Mouse (Mus musculus) erythroid progenitor cell, adult 5-6 weeks (primary cell): Measurements from ENCODE around the gene Fcer1g. TPM values are rescaled to one million over a fixed set of nuclear protein-coding genes. Genes with fewer than 3 reads are reported as not detected.

Source experiments
- ATAC-seq: replicated peaks from 2 replicates; pipeline ENCODE4 v1.8.0; 2016; ENCODE audit warnings: moderate number of reproducible peaks, mild to moderate bottlenecking, moderate TSS enrichment, inconsistent platforms; ENCODE audit not compliant: poor library complexity, low FRiP score, severe bottlenecking
- total RNA-seq, 2 experiments: library from RNA; stranded (forward) in 1 of 2; stranded (reverse) in 1 of 2; fragments of 150-400 nt in 1 of 2; fragments of 186-747, 209-891 nt in 1 of 2; gene quantifications; 2 replicates each; pipeline versions ENCODE4 v1.2.3 to v1.2.4; 2015 to 2017; ENCODE audit warnings: low replicate concordance in 2 of 2

The Fcer1g gene
- total RNA-seq, 2 experiments from 2014 or later, result 114 to 214 TPM

DNA sequence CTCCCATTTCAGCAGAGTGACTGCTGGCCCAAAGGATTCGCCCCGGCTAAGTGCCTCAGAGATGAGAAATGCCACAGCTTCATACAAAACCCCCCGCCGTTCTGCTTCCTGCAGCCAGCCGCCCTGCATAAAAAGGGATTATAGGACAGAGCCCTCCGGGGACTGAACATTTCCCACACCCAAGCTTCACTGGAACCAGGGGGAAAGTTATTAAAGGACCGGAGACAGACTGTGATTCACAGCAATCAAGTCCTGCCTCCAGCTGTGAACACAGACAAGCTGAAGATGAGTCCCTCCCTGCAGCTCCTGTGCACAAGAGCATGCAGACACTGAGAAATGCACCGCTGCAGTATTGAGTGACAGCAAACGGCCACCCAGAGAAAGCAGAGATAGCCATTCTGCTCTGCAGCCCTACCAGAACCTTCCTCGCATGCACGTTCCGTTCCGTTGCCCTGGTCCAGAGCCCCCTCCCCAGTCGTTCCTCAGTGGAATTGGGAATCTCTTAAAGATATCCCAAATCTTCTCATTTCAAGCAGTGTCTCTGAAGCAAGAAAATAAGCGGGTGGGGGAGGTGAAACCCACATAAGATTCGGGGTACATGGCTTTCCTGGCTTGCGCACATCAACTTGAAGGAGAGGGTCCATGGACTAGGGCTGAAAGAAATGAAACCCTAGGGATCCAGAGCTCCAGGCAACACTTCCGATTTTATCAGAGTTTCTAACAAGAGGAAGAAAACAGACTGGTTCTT is 40.9 kb downstream of the Fcer1g start:
- no peak for ATAC-seq

DNA sequence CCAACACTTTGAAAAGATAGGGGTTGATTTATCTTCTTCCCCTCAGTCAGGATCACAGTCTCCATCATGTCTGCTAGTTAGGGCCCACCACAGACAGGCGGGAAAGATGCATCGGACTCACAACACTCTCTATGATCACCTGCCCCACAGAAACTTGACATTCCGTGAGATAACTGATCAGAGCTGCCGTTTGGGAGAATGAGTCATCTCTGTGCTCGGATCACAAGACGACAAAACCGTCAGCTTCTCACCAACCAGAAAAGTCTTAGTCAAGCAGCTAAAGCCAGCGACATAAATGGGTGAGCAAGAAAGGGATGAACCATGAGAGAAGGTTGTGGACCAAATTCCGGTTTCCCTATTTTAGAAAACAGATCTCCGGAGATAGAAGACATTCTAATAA is 41.9 kb downstream of the Fcer1g start:
- ATAC-seq, result no peak

DNA sequence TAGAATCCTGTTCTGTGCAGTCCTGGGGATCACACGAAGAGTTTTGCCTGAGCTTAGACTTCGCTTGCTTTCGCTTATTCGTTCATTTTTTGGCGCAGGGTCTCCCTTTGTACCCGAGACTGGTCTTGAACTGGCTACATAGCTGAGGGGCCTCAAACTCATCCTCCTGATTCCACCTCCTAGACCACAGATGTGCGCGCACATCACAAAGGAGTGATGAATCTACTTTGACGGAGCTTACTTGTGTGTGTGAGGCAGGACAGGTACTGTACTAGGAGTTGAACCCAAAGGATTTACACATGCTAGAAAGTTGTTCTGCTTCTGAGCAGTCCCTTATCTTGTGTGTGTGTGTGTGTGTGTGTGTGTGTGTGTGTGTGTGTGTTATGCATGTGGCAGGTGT is 43.3 kb downstream of the Fcer1g start:
- ATAC-seq, result no peak

DNA sequence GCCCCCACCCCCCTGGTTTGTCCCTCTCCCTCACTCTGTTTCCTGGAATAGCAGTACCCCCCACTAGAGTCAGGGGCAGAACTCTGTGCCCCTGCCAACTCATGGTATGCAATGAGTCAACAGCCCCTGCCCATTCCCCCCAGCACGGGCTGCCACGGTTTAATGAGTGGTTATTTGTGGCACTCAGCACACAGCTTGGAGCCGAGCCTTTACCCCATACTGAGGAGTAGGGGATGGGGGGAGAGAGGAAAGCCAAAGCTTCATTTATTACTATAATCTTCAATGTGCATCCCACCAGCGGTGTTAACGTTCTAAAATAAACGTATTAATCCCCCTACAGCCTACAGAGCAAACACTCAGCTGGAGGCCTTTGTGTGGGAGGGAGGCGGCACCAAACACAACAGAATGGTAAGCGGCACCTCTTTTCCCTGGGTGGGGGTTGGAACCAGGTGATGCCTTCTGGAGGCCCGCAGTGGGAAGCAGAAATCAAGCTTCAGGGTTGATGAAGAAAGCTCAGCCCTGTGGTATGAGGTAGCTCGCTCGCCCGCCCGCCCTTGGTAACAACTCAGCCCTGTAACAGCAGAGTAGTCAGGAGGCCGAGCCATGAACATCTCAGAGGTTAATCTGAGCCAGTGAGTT is 44.6 kb downstream of the Fcer1g start:
- ATAC-seq, result no peak

DNA sequence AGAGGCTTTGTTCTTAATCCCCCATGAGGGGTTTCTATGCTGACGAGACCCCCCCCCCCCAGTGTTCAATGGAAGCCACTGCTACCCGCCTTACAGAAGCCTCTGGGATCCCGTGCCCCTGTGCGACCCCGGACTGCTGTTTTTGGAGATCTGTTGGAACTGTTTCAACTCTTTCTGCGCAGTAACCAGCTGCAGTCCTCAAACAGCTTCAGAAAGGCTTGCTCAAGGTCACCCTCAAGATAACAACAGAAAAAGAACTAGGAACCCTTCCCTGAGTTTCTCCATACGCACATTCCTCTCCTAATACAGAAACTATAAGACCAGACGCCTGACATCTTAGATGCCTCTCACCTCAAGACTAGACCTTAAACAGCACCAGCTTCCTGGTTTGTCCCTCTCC is 45.1 kb downstream of the Fcer1g start:
- no peak for ATAC-seq

DNA sequence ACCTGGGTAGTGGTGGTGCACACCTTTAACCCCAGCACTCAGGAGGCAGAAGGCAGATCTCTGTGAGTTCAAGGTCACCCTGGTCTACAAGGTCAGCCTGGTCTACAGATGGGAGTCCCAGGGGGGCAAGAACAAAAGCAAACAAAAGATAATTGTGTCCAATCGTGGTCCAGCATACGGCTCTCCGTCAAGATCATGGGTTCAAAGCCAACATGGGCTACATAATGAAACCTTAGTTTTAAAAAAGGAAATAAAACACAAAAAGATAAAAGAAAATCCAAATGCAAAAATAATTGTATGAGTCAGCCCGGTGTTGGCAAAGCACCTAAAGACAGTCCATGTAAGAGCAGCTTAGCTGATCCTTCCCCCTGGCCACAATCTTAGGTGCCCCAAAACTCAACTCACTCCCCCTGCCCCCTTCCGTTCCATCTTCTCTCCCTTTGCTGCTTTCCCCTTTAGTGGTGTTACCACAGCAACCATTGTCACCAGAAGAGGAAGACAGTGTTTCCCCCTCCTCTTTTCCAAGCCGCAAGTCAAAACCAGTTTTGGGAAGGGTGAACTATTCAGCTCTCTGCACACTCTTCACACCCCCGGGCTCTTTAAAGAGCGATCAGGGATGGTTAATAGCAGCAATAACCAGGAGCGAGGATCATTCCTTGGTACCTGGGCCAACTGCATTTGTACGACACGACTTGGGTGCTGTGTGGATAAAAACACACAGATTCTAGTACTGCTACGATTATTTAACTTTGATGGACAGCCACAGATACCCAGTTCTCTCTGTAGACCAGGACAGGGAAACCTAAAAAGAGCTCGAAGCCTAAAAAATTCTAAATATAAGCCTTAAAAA is 46.1 kb downstream of the Fcer1g start:
- ATAC-seq, result no peak

DNA sequence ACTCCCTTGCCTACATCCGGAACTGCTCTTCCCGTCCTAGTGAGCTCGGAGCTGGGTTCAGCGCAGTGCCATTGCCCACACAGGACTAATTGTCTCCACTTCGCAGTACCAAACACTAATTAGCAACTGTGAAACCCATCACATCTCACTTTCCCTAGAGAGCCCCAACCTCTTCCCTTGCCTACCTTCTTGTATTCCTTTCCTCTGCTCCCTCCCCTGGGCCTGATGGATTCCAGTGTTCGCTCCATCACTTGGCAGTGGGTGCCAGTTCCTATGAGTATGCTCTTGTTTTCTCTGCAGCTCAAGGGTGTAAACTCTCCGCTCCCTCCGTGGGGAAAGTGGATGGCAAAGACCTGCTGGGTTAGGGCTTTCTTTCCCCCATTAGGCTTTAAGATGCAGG is 48.5 kb downstream of the Fcer1g start:
- no peak for ATAC-seq

DNA sequence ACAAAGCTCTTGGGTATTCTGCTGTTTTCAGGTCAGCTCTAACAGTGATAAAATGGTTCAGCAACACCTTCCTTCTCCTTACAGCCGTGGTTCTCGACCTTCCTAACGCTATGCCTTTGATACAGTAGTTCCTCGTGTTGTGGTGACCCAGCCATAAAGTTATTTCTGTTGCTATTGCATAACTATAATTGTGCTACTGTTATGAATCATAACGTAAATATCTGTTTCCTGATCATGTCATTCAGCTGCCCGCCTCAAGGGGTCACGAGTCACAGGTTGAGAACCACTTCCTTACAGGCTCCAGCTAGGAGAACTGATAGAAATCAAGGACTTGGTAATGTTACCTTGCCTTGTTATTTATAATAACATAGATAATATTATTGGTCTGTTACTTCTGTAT is 49.9 kb downstream of the Fcer1g start:
- ATAC-seq, result no peak

DNA sequence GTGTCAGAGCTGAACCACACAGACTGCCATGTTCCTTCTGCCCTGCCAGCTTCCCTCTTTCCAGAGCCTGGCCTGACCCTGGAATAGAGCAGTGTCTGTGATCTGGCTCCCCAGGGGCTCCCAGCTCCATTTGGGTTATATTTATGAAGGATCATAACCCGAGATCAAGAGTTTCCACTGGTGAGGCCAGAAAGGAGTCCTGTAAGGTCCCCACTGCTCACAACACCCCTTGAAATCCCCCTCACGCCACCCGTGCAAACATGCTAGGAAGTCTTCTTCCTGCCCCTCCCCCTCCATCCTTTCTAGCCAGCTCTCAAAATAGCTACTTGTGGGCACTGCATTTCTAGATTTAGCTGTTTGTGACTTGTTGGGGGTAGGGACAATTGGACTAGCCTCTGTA is 50.5 kb downstream of the Fcer1g start:
- ATAC-seq, result no peak

DNA sequence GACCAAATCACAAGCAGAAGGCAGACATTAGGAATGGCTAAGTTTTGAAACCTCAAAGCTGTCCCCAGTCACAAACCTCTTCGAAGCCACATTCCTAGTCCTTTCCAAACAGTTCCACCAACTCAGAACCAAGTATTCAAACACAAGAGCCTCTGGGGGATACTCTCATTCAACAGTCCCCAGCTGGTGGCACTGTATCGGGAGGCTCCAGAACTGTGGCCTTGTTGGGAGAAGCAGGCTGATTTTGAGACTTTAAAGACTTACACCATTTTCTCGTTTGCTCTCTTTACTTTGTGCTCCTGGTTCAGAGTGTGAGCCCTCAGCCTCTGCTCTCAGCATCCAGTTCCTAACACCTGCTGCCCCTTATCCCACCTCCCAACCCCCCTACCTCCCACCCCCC is 51.1 kb downstream of the Fcer1g start:
- ATAC-seq, result no peak

Other genes with a start within 250 kb of the Fcer1g start
- gene Fcgr4, start 215.4 kb downstream of the Fcer1g start, total RNA-seq (2015; ENCODE audit: low replicate concordance), result 12.2 and 20.2 TPM in 2 replicates
- gene Fcgr4, start 215.4 kb downstream of the Fcer1g start, total RNA-seq (2017; ENCODE audit: low replicate concordance), result 7.3 and 7.6 TPM in 2 replicates
- 78.6 and 80.1 TPM in 2 replicates for gene Fcgr3, start 169.4 kb downstream of the Fcer1g start, total RNA-seq (2015; ENCODE audit: low replicate concordance)
- gene Fcgr3, start 169.4 kb downstream of the Fcer1g start, total RNA-seq (2017; ENCODE audit: low replicate concordance), result 29.8 and 53.5 TPM in 2 replicates
- 19.8 TPM in 1 of 2 replicates, not detected in the other for gene Cfap126, start 120.4 kb downstream of the Fcer1g start, total RNA-seq (2015; ENCODE audit: low replicate concordance)
- gene Cfap126, start 120.4 kb downstream of the Fcer1g start, total RNA-seq (2017; ENCODE audit: low replicate concordance), result not detected in 2 replicates
- 50.8 and 70.4 TPM in 2 replicates for gene Sdhc, start 83.8 kb downstream of the Fcer1g start, total RNA-seq (2015; ENCODE audit: low replicate concordance)
- 4.7 and 14.6 TPM in 2 replicates for gene Sdhc, start 83.8 kb downstream of the Fcer1g start, total RNA-seq (2017; ENCODE audit: low replicate concordance)
- gene Mpz, start 83.7 kb downstream of the Fcer1g start, total RNA-seq (2015; ENCODE audit: low replicate concordance), result not detected in 2 replicates
- not detected in 2 replicates for gene Mpz, start 83.7 kb downstream of the Fcer1g start, total RNA-seq (2017; ENCODE audit: low replicate concordance)
- 1.7 and 3.6 TPM in 2 replicates for gene Pcp4l1, start 38.1 kb downstream of the Fcer1g start, total RNA-seq (2015; ENCODE audit: low replicate concordance)
- not detected in 2 replicates for gene Pcp4l1, start 38.1 kb downstream of the Fcer1g start, total RNA-seq (2017; ENCODE audit: low replicate concordance)
- not detected in 2 replicates for gene Nr1i3, start 20.4 kb downstream of the Fcer1g start, total RNA-seq (2015; ENCODE audit: low replicate concordance)
- 0.39 TPM in 1 of 2 replicates, not detected in the other for gene Nr1i3, start 20.4 kb downstream of the Fcer1g start, total RNA-seq (2017; ENCODE audit: low replicate concordance)
- 1.1 and 4.2 TPM in 2 replicates for gene Tomm40l, start 11.9 kb downstream of the Fcer1g start, total RNA-seq (2015; ENCODE audit: low replicate concordance)
- gene Tomm40l, start 11.9 kb downstream of the Fcer1g start, total RNA-seq (2017; ENCODE audit: low replicate concordance), result 4.0 and 4.1 TPM in 2 replicates
- gene Apoa2, start 9.3 kb downstream of the Fcer1g start, total RNA-seq (2015; ENCODE audit: low replicate concordance), result 16.8 TPM in 1 of 2 replicates, not detected in the other
- not detected in 2 replicates for gene Apoa2, start 9.3 kb downstream of the Fcer1g start, total RNA-seq (2017; ENCODE audit: low replicate concordance)
- 0.42 TPM in 1 of 2 replicates, not detected in the other for gene Adamts4, start 16.1 kb upstream of the Fcer1g start, total RNA-seq (2015; ENCODE audit: low replicate concordance)
- gene Adamts4, start 16.1 kb upstream of the Fcer1g start, total RNA-seq (2017; ENCODE audit: low replicate concordance), result not detected in 2 replicates
- gene Ndufs2, start 17.0 kb upstream of the Fcer1g start, total RNA-seq (2015; ENCODE audit: low replicate concordance), result 86.5 and 106 TPM in 2 replicates
- gene Ndufs2, start 17.0 kb upstream of the Fcer1g start, total RNA-seq (2017; ENCODE audit: low replicate concordance), result 40.8 and 73.3 TPM in 2 replicates
- 19.7 and 20.5 TPM in 2 replicates for gene B4galt3, start 36.0 kb upstream of the Fcer1g start, total RNA-seq (2015; ENCODE audit: low replicate concordance)
- 26.8 and 40.8 TPM in 2 replicates for gene B4galt3, start 36.0 kb upstream of the Fcer1g start, total RNA-seq (2017; ENCODE audit: low replicate concordance)
- gene Ppox, start 46.8 kb upstream of the Fcer1g start, total RNA-seq (2015; ENCODE audit: low replicate concordance), result 739 and 765 TPM in 2 replicates
- 644 and 799 TPM in 2 replicates for gene Ppox, start 46.8 kb upstream of the Fcer1g start, total RNA-seq (2017; ENCODE audit: low replicate concordance)
- 39.0 and 64.9 TPM in 2 replicates for gene Usp21, start 53.6 kb upstream of the Fcer1g start, total RNA-seq (2015; ENCODE audit: low replicate concordance)
- 18.5 and 33.2 TPM in 2 replicates for gene Usp21, start 53.6 kb upstream of the Fcer1g start, total RNA-seq (2017; ENCODE audit: low replicate concordance)
- gene Ufc1, start 60.7 kb upstream of the Fcer1g start, total RNA-seq (2015; ENCODE audit: low replicate concordance), result 26.8 and 39.3 TPM in 2 replicates
- gene Ufc1, start 60.7 kb upstream of the Fcer1g start, total RNA-seq (2017; ENCODE audit: low replicate concordance), result 1.7 and 14.2 TPM in 2 replicates
- 13.4 and 28.8 TPM in 2 replicates for gene Dedd, start 94.8 kb upstream of the Fcer1g start, total RNA-seq (2015; ENCODE audit: low replicate concordance)
- 3.3 and 6.5 TPM in 2 replicates for gene Dedd, start 94.8 kb upstream of the Fcer1g start, total RNA-seq (2017; ENCODE audit: low replicate concordance)
- gene Nit1, start 111.3 kb upstream of the Fcer1g start, total RNA-seq (2015; ENCODE audit: low replicate concordance), result 6.7 and 10.8 TPM in 2 replicates
- 11.6 and 24.5 TPM in 2 replicates for gene Nit1, start 111.3 kb upstream of the Fcer1g start, total RNA-seq (2017; ENCODE audit: low replicate concordance)
- 10.1 and 22.0 TPM in 2 replicates for gene Pfdn2, start 111.3 kb upstream of the Fcer1g start, total RNA-seq (2015; ENCODE audit: low replicate concordance)
- gene Pfdn2, start 111.3 kb upstream of the Fcer1g start, total RNA-seq (2017; ENCODE audit: low replicate concordance), result 9.0 and 10.1 TPM in 2 replicates
- gene Klhdc9, start 126.4 kb upstream of the Fcer1g start, total RNA-seq (2015; ENCODE audit: low replicate concordance), result not detected in 2 replicates
- 3.3 TPM in 1 of 2 replicates, not detected in the other for gene Klhdc9, start 126.4 kb upstream of the Fcer1g start, total RNA-seq (2017; ENCODE audit: low replicate concordance)
- gene Nectin4, start 135.7 kb upstream of the Fcer1g start, total RNA-seq (2015; ENCODE audit: low replicate concordance), result not detected in 2 replicates
- 0.51 and 0.53 TPM in 2 replicates for gene Nectin4, start 135.7 kb upstream of the Fcer1g start, total RNA-seq (2017; ENCODE audit: low replicate concordance)
- 11.7 and 15.9 TPM in 2 replicates for gene Arhgap30, start 154.6 kb upstream of the Fcer1g start, total RNA-seq (2015; ENCODE audit: low replicate concordance)
- gene Arhgap30, start 154.6 kb upstream of the Fcer1g start, total RNA-seq (2017; ENCODE audit: low replicate concordance), result 16.7 and 22.9 TPM in 2 replicates
- 1.7 and 4.3 TPM in 2 replicates for gene Usf1, start 176.9 kb upstream of the Fcer1g start, total RNA-seq (2015; ENCODE audit: low replicate concordance)
- gene Usf1, start 176.9 kb upstream of the Fcer1g start, total RNA-seq (2017; ENCODE audit: low replicate concordance), result 5.0 and 9.1 TPM in 2 replicates
- gene Tstd1, start 184.5 kb upstream of the Fcer1g start, total RNA-seq (2015; ENCODE audit: low replicate concordance), result not detected in 2 replicates
- 0.90 TPM in 1 of 2 replicates, not detected in the other for gene Tstd1, start 184.5 kb upstream of the Fcer1g start, total RNA-seq (2017; ENCODE audit: low replicate concordance)
- gene F11r, start 203.2 kb upstream of the Fcer1g start, total RNA-seq (2015; ENCODE audit: low replicate concordance), result not detected in 2 replicates
- not detected in 2 replicates for gene F11r, start 203.2 kb upstream of the Fcer1g start, total RNA-seq (2017; ENCODE audit: low replicate concordance)